11 mouse cellular contexts compared by ENCODE assay signal in genomic region chr7:98881887-98882286, GRCm38 (mm10). TPM values are rescaled to one million over a fixed set of nuclear protein-coding genes. Genes with fewer than 3 reads are reported as not detected.
DNase-seq lines count a peak whose midpoint lies in the region; ATAC-seq and TF ChIP-seq lines count a peak whose summit lies in the region.
"Had no signal": no experiment of that assay in that cellular context is flagged by ENCODE, and none has a peak within 500 bp of the region (broad histone marks: within the 10 kb centered on the region; RNA-seq: fewer than 3 reads in every experiment).

No protein-coding gene starts in this region.

- H3K27me3 ChIP-seq in kidney, adult 2 months (replicated peaks; ENCODE audit: control insufficient read depth, insufficient read depth, low read length) = no peaks in the 10 kb centered on the region
- H3K27me3 ChIP-seq in kidney, embryonic 16.5 days (ENCODE audit: insufficient read depth, low read length) = no peaks in the 10 kb centered on the region
- no peaks in the 10 kb centered on the region for H3K27me3 ChIP-seq in lung, postnatal 0 days (replicated peaks; ENCODE audit: insufficient read depth, low read length)
- H3K27me3 ChIP-seq: midbrain, embryonic 13.5 days had no signal

- H3K9me3 ChIP-seq in kidney, embryonic 16.5 days (ENCODE audit: low read length) = no peaks in the 10 kb centered on the region
- no peaks in the 10 kb centered on the region for H3K9me3 ChIP-seq in lung, postnatal 0 days (ENCODE audit: low read length)
- H3K9me3 ChIP-seq: midbrain, embryonic 13.5 days had no signal

- H3K4me2 ChIP-seq in kidney, embryonic 16.5 days (replicated peaks; ENCODE audit: low read depth, low read length) = no peak overlapping the region
- no peak overlapping the region for H3K4me2 ChIP-seq in lung, postnatal 0 days (replicated peaks; ENCODE audit: low read depth, low read length)
- H3K4me2 ChIP-seq: midbrain, embryonic 13.5 days had no signal

- no peak overlapping the region for H3K9ac ChIP-seq in kidney, embryonic 16.5 days (replicated peaks; ENCODE audit: low read length)
- H3K9ac ChIP-seq in lung, postnatal 0 days (replicated peaks; ENCODE audit: low read depth) = no peak overlapping the region
- H3K9ac ChIP-seq: midbrain, embryonic 13.5 days had no signal

- no peak for ATAC-seq in CD4-positive, CD25-positive, alpha-beta regulatory T cell, adult 4 months
- no peak for ATAC-seq in kidney, embryonic 16.5 days (ENCODE audit: low FRiP score, low TSS enrichment)
- no peak for ATAC-seq in lung, postnatal 0 days
- ATAC-seq: forebrain, embryonic 16.5 days; midbrain, embryonic 13.5 days had no signal

- H3K4me1 ChIP-seq in kidney, adult 2 months (ENCODE audit: control insufficient read depth, insufficient read depth, low read length) = no peaks in the 10 kb centered on the region
- no peaks in the 10 kb centered on the region for H3K4me1 ChIP-seq in kidney, embryonic 16.5 days (ENCODE audit: insufficient read depth, low read length)
- H3K4me1 ChIP-seq in lung, postnatal 0 days (ENCODE audit: insufficient read depth, low read depth, low read length) = no peaks in the 10 kb centered on the region

- no peak overlapping the region for H3K27ac ChIP-seq in kidney, adult 2 months (ENCODE audit: insufficient read depth, low read depth, low read length)
- H3K27ac ChIP-seq in kidney, embryonic 16.5 days (ENCODE audit: low read length) = no peak overlapping the region
- H3K27ac ChIP-seq in lung, postnatal 0 days (ENCODE audit: low read length) = no peak overlapping the region
- H3K27ac ChIP-seq: midbrain, embryonic 13.5 days had no signal

- H3K4me3 ChIP-seq in kidney, adult 2 months (ENCODE audit: insufficient read depth, low read depth, low read length) = no peak overlapping the region
- no peak overlapping the region for H3K4me3 ChIP-seq in kidney, embryonic 16.5 days (ENCODE audit: low read length)
- H3K4me3 ChIP-seq in lung, postnatal 0 days (ENCODE audit: low read depth, low read length) = no peak overlapping the region
- H3K4me3 ChIP-seq: midbrain, embryonic 13.5 days had no signal

- no peaks in the 10 kb centered on the region for H3K36me3 ChIP-seq in kidney, adult 2 months (ENCODE audit: control insufficient read depth, insufficient read depth, low read length)
- H3K36me3 ChIP-seq in kidney, embryonic 16.5 days (ENCODE audit: insufficient read depth, low read length) = 0 out of 2 replicates have a peak, but pooled peaks cover 3% of the 10 kb centered on the region
- no peaks in the 10 kb centered on the region for H3K36me3 ChIP-seq in lung, postnatal 0 days (ENCODE audit: insufficient read depth, low read length)
- H3K36me3 ChIP-seq: midbrain, embryonic 13.5 days had no signal

- peak; percentile 40; the same call in 1 of the 2 replicates for TF ChIP-seq CTCF in kidney, adult 2 months (conservative IDR thresholded peaks at IDR 0.05; ENCODE audit: insufficient read depth, insufficient read length, low read depth, low read length)
- TF ChIP-seq CTCF in lung, postnatal 0 days (IDR thresholded peaks at IDR 0.05) = peak; percentile 54

- TF ChIP-seq POLR2A in kidney, adult 2 months (IDR thresholded peaks at IDR 0.05; ENCODE audit: low read depth, low read length) = no peak

- no peak for TF ChIP-seq EP300 in lung, postnatal 0 days (IDR thresholded peaks at IDR 0.05)

- 70% methylated on average over 4 of the region's 4 CpGs for WGBS in kidney, adult 2 months
- 65% methylated on average over 4 of the region's 4 CpGs for WGBS in kidney, embryonic 16.5 days
- 58% methylated on average over 4 of the region's 4 CpGs for WGBS in lung, postnatal 0 days

- DNase-seq in CD4-positive, CD25-positive, alpha-beta regulatory T cell, adult 2 months (ENCODE audit: low read depth, low spot score) = peak; percentile 10
- peak; percentile 12 for DNase-seq in kidney, adult 2 months
- DNase-seq in lung, postnatal 0 days (ENCODE audit: low spot score) = no peak
- no peak for DNase-seq in lung, postnatal 10 days
- no peak for DNase-seq in MN1 (ENCODE audit: low spot score)
- no peak for DNase-seq in urinary bladder, postnatal 36 days (ENCODE audit: low spot score in 2 of 2)
- DNase-seq: heart, postnatal 4 days had no signal

RNA-seq across cellular contexts. Expression of gene Wnt11, which starts 47.0 kb away (rescaled TPM):
- not detected for polyA plus RNA-seq in CD4-positive, CD25-positive, alpha-beta regulatory T cell, adult 4 months (2017; shearing (Covaris generic))
- polyA plus RNA-seq in kidney, adult 2 months (2012; rRNA removed) = 8.1 and 10.1 TPM in 2 replicates
- 32.4 and 33.3 TPM in 2 replicates for polyA plus RNA-seq in kidney, embryonic 16.5 days (2015; fragmentation: Nextera tagmentation; extraction: Ambion mirVana)
- 10.5 and 11.8 TPM in 2 replicates for polyA plus RNA-seq in lung, postnatal 0 days (2015; fragmentation: Nextera tagmentation; extraction: Ambion mirVana)

Comparison
In these comparisons a context has a peak if more than half of its experiments do, and no peak if none do; other contexts are left out.
1. DNase-seq: peak in CD4-positive, CD25-positive, alpha-beta regulatory T cell, adult 2 months (single experiment) and kidney, adult 2 months (single experiment); none in lung, postnatal 0 days (single experiment), lung, postnatal 10 days (single experiment), MN1 (single experiment) and urinary bladder, postnatal 36 days (0 of 2).